Mouse (Mus musculus) testis, postnatal 10 days (tissue): ENCODE results near the gene Adcy1.

ENCODE experiments used
- DNase-seq: peaks from one replicate; pipeline ENCODE4 v3.0.0; 2021; ENCODE audit warnings: low spot score

The Adcy1 gene

GRCm38 (mm10) chr11:7187472-7187871 is 124.2 kb downstream of the Adcy1 start:
- no peak for DNase-seq

GRCm38 (mm10) chr11:7188469-7188868 is 125.2 kb downstream of the Adcy1 start, which contains the start of gene Gm11985:
Gene Gm11985, minus strand, starts transcription at chr11:7188569.
- no peak for DNase-seq

- no peak for DNase-seq
Measured at GRCm38 (mm10) chr11:7192710-7193109, 129.4 kb downstream of the Adcy1 start.

- DNase-seq, result no peak
Measured at GRCm38 (mm10) chr11:7193134-7193533, 129.8 kb downstream of the Adcy1 start.

GRCm38 (mm10) chr11:7194432-7195311 is 131.4 kb downstream of the Adcy1 start:
- no peak for DNase-seq

- no peak for DNase-seq
Measured at GRCm38 (mm10) chr11:7195312-7195685, 132.0 kb downstream of the Adcy1 start.

GRCm38 (mm10) chr11:7197491-7197941 is 134.2 kb downstream of the Adcy1 start, which contains the start of gene Igfbp1:
Gene Igfbp1, plus strand, starts transcription at chr11:7197782.
- DNase-seq, result no peak

- DNase-seq, result no peak
Measured at GRCm38 (mm10) chr11:7198006-7198405, 134.7 kb downstream of the Adcy1 start.

- no peak for DNase-seq
Measured at GRCm38 (mm10) chr11:7198481-7199256, 135.4 kb downstream of the Adcy1 start.

GRCm38 (mm10) chr11:7199736-7200392 is 136.6 kb downstream of the Adcy1 start:
- peak; percentile 65 for DNase-seq

- no peak for DNase-seq
Measured at GRCm38 (mm10) chr11:7200393-7200783, 137.1 kb downstream of the Adcy1 start.

GRCm38 (mm10) chr11:7202206-7202605 is 138.9 kb downstream of the Adcy1 start:
- DNase-seq, result no peak

- no peak for DNase-seq
Measured at GRCm38 (mm10) chr11:7203846-7204245, 140.6 kb downstream of the Adcy1 start.

- peak; percentile 88 for DNase-seq
Measured at GRCm38 (mm10) chr11:7210343-7210742, 147.1 kb downstream of the Adcy1 start.

GRCm38 (mm10) chr11:7211211-7211610 is 147.9 kb downstream of the Adcy1 start:
- DNase-seq, result no peak

GRCm38 (mm10) chr11:7212126-7212798 is 149.0 kb downstream of the Adcy1 start:
- no peak for DNase-seq

- DNase-seq, result no peak
Measured at GRCm38 (mm10) chr11:7213161-7213500, 149.8 kb downstream of the Adcy1 start.

- DNase-seq, result peak; percentile 71
Measured at GRCm38 (mm10) chr11:7213501-7214341, 150.4 kb downstream of the Adcy1 start, which contains the start of gene Igfbp3. Gene Igfbp3, minus strand, starts transcription at chr11:7213923.

- no peak for DNase-seq
Measured at GRCm38 (mm10) chr11:7214342-7214660, 151.0 kb downstream of the Adcy1 start.

GRCm38 (mm10) chr11:7214761-7215160 is 151.5 kb downstream of the Adcy1 start:
- peak; percentile 78 for DNase-seq

- DNase-seq, result peak; percentile 83
Measured at GRCm38 (mm10) chr11:7215703-7216102, 152.4 kb downstream of the Adcy1 start.
